Mouse (Mus musculus) activated CD4-positive, CD25-positive, alpha-beta regulatory T cell, adult 4 months (primary cell): Measurements from ENCODE around the gene H2-Eb1. TPM values are rescaled to one million over a fixed set of nuclear protein-coding genes. Genes with fewer than 3 reads are reported as not detected.
"Not testable (repeated sequence)": the region's sequence is repeated elsewhere in the genome, so short reads cannot be mapped to it uniquely, and the experiment has no call there.

Experiments
- ATAC-seq: one replicate; pipeline ENCODE4 v1.8.0; 2017
- polyA plus RNA-seq, 2 experiments: library from polyadenylated mRNA; unstranded; fragments of 100-300 nt; shearing (Covaris generic); gene quantifications; one replicate each; pipeline ENCODE4 v1.2.1; 2017

H2-Eb1 gene
- polyA plus RNA-seq, 2 experiments from 2014 or later: 5.2 to 64.7 TPM

GRCm38 (mm10) chr17:34291609-34292008 lies 14.1 kb upstream of the H2-Eb1 start:
- peak; percentile 57 for ATAC-seq

- no peak for ATAC-seq
These were observed 13.1 kb upstream of the H2-Eb1 start for GRCm38 (mm10) chr17:34292570-34292969.

- no peak for ATAC-seq
These were observed 12.1 kb upstream of the H2-Eb1 start for GRCm38 (mm10) chr17:34293533-34293932.

- ATAC-seq: no peak
These were observed 11.4 kb upstream of the H2-Eb1 start for GRCm38 (mm10) chr17:34294249-34294648.

- no peak for ATAC-seq
These were observed 10.4 kb upstream of the H2-Eb1 start for GRCm38 (mm10) chr17:34295307-34295706.

- ATAC-seq: peak; percentile 76
These were observed 9.5 kb upstream of the H2-Eb1 start for GRCm38 (mm10) chr17:34295891-34296794.

GRCm38 (mm10) chr17:34299356-34299755 lies 6.3 kb upstream of the H2-Eb1 start:
- no peak for ATAC-seq

- no peak for ATAC-seq
These were observed 5.6 kb upstream of the H2-Eb1 start for GRCm38 (mm10) chr17:34300071-34300470.

GRCm38 (mm10) chr17:34300691-34301566 lies 4.7 kb upstream of the H2-Eb1 start:
- no peak for ATAC-seq

GRCm38 (mm10) chr17:34301670-34302190 lies 3.9 kb upstream of the H2-Eb1 start:
- no peak for ATAC-seq

- ATAC-seq: no peak
These were observed 1.9 kb upstream of the H2-Eb1 start for GRCm38 (mm10) chr17:34303789-34304188.

GRCm38 (mm10) chr17:34304751-34305150 lies 916 bp upstream of the H2-Eb1 start:
- peak; percentile 70 for ATAC-seq

- ATAC-seq: no peak
These were observed 740 bp downstream of the H2-Eb1 start for GRCm38 (mm10) chr17:34306407-34306806.

- ATAC-seq: no peak
These were observed 1.5 kb downstream of the H2-Eb1 start for GRCm38 (mm10) chr17:34307216-34307615.

GRCm38 (mm10) chr17:34308161-34308560 lies 2.5 kb downstream of the H2-Eb1 start:
- ATAC-seq: no peak

- no peak for ATAC-seq
These were observed 3.6 kb downstream of the H2-Eb1 start for GRCm38 (mm10) chr17:34309225-34309624.

- no peak for ATAC-seq
These were observed 4.2 kb downstream of the H2-Eb1 start for GRCm38 (mm10) chr17:34309683-34310385.

- ATAC-seq: not testable (repeated sequence)
These were observed 4.9 kb downstream of the H2-Eb1 start for GRCm38 (mm10) chr17:34310526-34310925.

GRCm38 (mm10) chr17:34312185-34312584 lies 6.5 kb downstream of the H2-Eb1 start:
- no peak for ATAC-seq

GRCm38 (mm10) chr17:34313393-34313792 lies 7.7 kb downstream of the H2-Eb1 start:
- peak; percentile 52 for ATAC-seq

- no peak for ATAC-seq
These were observed 8.6 kb downstream of the H2-Eb1 start for GRCm38 (mm10) chr17:34314286-34314685.

GRCm38 (mm10) chr17:34315512-34315911 lies 9.8 kb downstream of the H2-Eb1 start:
- ATAC-seq: no peak
